Mouse (Mus musculus) left cerebral cortex, postnatal 36 days (tissue): ENCODE measurements around the gene Thap11. TPM values are rescaled to one million over a fixed set of nuclear protein-coding genes. Genes with fewer than 3 reads are reported as not detected.

Source experiments
- DNase-seq, 2 experiments: peaks; one replicate each; pipeline ENCODE4 v3.0.0; 2021 to 2022; ENCODE audit warnings: low spot score in 2 of 2, mixed read lengths in 1 of 2
- intact Hi-C: fragments of 180-260 bp; cut with DNase I; formaldehyde crosslinking; loops from one replicate; pipeline ENCODE4 v1.15.1; 2025
- total RNA-seq, 2 experiments: library from RNA; stranded (reverse); gene quantifications; 2 replicates each; pipeline ENCODE4 v1.2.3; 2021

The Thap11 gene
- total RNA-seq, 2 experiments from 2014 or later = 38.9 to 44.8 TPM

DNA sequence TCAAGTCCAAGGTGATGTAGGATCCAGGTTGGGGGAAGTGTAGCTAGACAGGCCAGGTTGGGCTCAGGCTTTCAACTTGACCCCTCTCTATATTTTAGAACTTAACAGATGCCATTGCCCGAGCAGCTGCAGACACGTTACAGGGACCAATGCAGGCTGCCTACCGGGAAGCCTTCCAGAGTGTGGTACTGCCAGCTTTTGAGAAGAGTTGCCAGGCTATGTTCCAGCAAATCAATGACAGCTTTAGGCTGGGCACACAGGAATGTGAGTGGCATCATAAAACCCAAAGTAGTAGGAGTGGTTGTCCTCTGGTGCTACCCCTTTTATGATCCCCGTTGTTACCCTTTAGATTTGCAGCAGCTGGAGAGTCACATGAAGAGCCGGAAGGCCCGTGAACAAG, 35.9 kb downstream of the Thap11 start:
- DNase-seq = peak; percentile 42 to 48
- intact Hi-C loops = loop anchor here (5.0 kb wide), 1 partner anchor 121 kb away; the partner anchor contains the start of gene Ddx28

DNA sequence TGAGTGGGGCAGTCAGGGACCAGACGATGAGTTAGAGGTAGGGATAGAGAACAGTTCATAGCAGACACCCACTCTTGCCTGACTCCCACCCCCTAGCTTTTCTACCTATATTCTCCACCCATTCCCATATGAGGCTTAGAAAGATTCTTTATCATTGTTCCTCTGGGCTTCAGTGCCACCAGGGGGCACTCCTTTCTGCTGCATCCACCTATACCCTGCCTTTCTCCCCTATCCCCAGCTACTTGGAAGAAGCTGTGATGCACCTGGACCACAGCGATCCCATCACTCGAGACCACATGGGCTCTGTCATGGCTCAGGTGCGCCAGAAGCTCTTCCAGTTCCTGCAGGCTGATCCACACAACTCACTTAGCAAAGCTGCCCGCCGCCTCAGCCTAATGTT, 37.5 kb downstream of the Thap11 start:
- intact Hi-C loops = loop anchor here (2.0 to 5.0 kb wide), 2 partner anchors 38 to 120 kb away; partner anchors contain the start of gene Ddx28
- peak in 1 of 2 experiments; percentile 36 for DNase-seq

DNA sequence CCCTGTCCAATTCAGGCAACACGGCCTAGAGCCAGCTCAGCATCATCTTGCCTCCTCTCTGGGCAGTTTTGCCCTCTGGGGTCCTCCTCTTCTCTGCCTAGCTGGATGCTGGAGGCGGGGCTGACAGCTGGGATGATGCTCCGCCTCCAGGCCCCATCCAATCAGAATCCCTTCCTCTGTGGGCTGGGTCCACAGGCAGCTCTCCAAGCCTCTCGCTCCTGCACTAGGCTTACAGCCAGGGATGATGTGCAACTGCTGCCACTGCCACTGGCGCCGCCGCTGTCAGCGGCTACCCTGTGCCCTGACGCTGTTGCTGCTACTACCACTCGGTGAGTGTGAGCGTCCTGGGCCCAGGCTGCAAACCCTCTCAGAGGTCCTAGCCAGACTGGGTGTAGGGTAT, 38.4 kb downstream of the Thap11 start, which contains the start of gene Nrn1l:
Nrn1l (plus strand) TSS at position 229 of the 400 bp plus-strand sequence.
- intact Hi-C loops = loop anchor here (2.0 to 5.0 kb wide), 2 partner anchors 37 to 119 kb away; partner anchors contain the start of gene Ddx28
- peak; percentile 78 to 81 for DNase-seq

- intact Hi-C loops = no loop called here
- no peak for DNase-seq
These were observed 43.0 kb downstream of the Thap11 start for GRCm38 (mm10) chr8:105897801-105898480.

DNA sequence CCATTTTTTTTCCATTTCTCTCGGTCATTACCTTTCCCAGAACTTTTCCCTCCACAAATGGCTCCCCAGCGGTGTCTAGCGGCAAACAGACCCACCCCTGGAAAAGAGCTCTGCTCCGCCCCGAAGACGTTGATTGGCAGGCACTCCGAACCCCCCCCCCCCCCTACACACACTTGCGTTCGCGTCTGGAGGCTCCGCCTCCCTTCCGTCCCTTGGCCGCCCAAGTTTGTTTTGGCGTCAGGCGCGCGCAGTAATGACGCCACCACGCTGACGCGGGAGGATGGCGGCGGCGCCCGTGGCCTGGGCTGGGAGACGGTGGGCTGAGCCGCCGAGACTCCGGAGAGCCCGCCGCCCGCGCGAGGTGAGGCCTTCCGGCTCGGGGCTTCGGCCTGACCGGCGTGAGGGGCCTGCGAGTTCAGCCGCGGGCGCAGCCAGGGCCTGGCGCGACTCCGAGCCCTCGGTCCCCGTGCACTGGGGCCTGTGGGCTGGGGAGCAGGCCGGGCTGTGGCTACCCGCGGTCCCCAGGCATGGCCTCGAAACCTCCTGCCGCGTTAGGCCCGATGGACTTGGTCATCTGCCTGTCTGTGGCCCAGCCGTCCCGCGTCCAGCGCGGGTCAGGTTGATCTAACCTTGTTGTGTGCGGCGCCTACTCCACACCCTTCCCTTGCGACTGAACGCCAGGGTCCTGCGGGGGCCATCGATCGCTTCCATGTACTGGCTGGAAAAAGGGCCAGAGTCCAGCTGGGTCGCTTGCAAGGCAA, 45.4 kb downstream of the Thap11 start, which contains the start of gene Pskh1:
Pskh1 (plus strand) TSS at position 262 of the 761 bp plus-strand sequence.
- DNase-seq = peak; percentile 93 to 94
- intact Hi-C loops = no loop called here

DNA sequence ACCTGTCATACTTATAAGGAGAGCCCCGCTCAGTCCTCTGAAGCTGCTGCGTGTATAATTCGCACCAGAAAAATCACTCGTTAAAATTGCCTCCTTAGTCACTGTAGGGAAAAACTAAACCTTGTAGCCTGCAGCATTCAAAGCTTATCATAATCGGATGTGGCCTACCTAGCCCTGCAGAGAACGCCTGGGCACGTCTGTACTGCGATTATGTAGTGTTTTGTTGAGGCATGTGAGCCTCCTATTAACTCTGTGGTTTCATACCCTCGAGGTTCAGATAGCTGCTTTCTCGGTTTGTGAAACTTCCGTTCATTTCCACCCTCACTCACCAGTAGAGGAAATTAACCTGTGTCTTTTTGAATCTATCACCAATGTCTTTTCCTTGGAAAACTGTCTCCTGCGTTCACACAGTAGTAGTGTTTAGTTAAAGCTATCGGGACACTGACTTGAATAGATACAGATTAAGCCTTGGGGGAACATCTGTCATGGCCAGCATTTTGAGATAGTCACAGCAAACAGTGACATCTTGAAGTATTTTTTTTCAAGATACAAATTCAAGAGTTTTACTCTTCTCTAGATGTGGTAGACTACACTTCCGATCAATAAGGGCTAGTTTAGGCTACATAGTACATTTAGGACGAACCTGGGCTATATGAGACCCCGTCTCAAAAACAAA, 46.1 kb downstream of the Thap11 start:
- intact Hi-C loops = no loop called here

More for the DNA sequence above, 46.1 kb downstream of the Thap11 start:
- DNase-seq = no peak

Other genes with a start within 250 kb of the Thap11 start
- 10 to 100 TPM; 70.3 to 89.3 TPM for gene Ripor1, start 249.9 kb upstream of the Thap11 start, total RNA-seq
- gene Ctcf, start 218.6 kb upstream of the Thap11 start, total RNA-seq = 10 to 100 TPM; 61.2 to 77.2 TPM
- not detected for gene Agrp, start 217.7 kb upstream of the Thap11 start, total RNA-seq
- gene Carmil2, start 168.9 kb upstream of the Thap11 start, total RNA-seq = 10 to 100 TPM; 56.3 to 66.3 TPM
- 10 to 100 TPM; 45.8 to 50.6 TPM for gene Acd, start 154.0 kb upstream of the Thap11 start, total RNA-seq
- 10 to 100 TPM; 45.5 to 53.6 TPM for gene Pard6a, start 154.0 kb upstream of the Thap11 start, total RNA-seq
- not detected for gene 4933405L10Rik, start 147.5 kb upstream of the Thap11 start, total RNA-seq
- 10 to 100 TPM in 1 of 2 experiments, 1 to 10 TPM in 1; 9.9 to 10.7 TPM for gene Enkd1, start 146.9 kb upstream of the Thap11 start, total RNA-seq
- gene Gfod2, start 96.5 kb upstream of the Thap11 start, total RNA-seq = 10 to 100 TPM; 25.4 to 26.3 TPM
- gene Ranbp10, start 27.8 kb upstream of the Thap11 start, total RNA-seq = 10 to 100 TPM; 22.1 to 25.1 TPM
- not detected for gene Tsnaxip1, start 27.4 kb upstream of the Thap11 start, total RNA-seq
- gene Cenpt, start 1.9 kb upstream of the Thap11 start, total RNA-seq = 10 to 100 TPM; 15.2 to 18.0 TPM
- gene Nutf2, start 5.4 kb downstream of the Thap11 start, total RNA-seq = 10 to 100 TPM; 25.7 to 35.4 TPM
- 10 to 100 TPM; 56.9 to 68.4 TPM for gene Edc4, start 25.7 kb downstream of the Thap11 start, total RNA-seq
- 1 to 10 TPM; 2.8 to 5.3 TPM for gene Nrn1l, start 38.4 kb downstream of the Thap11 start, total RNA-seq
- gene Pskh1, start 45.3 kb downstream of the Thap11 start, total RNA-seq = 1 to 10 TPM; 8.6 to 9.7 TPM
- gene Ctrl, start 78.7 kb downstream of the Thap11 start, total RNA-seq = 1 to 10 TPM in 1 of 2 experiments, under 1 TPM in 1; 0.79 to 1.9 TPM
- gene Psmb10, start 83.3 kb downstream of the Thap11 start, total RNA-seq = 100 to 1,000 TPM in 1 of 2 experiments, 10 to 100 TPM in 1; 80.6 to 117 TPM
- gene Lcat, start 88.2 kb downstream of the Thap11 start, total RNA-seq = 10 to 100 TPM; 26.7 to 29.0 TPM
- 10 to 100 TPM; 18.6 to 20.0 TPM for gene Slc12a4, start 111.0 kb downstream of the Thap11 start, total RNA-seq
- gene Dpep3, start 124.3 kb downstream of the Thap11 start, total RNA-seq = not detected
- gene Dus2, start 136.2 kb downstream of the Thap11 start, total RNA-seq = 10 to 100 TPM; 16.4 to 19.3 TPM
- gene Dpep2nb, start 150.8 kb downstream of the Thap11 start, total RNA-seq = under 1 TPM; 0.30 to 0.36 TPM
- 10 to 100 TPM; 14.0 to 16.3 TPM for gene Ddx28, start 156.8 kb downstream of the Thap11 start, total RNA-seq
- gene Nfatc3, start 203.7 kb downstream of the Thap11 start, total RNA-seq = 10 to 100 TPM; 10.7 to 13.3 TPM